Mouse (Mus musculus): ENCODE results near the gene Rrnad1.

Gene Rrnad1

DNA sequence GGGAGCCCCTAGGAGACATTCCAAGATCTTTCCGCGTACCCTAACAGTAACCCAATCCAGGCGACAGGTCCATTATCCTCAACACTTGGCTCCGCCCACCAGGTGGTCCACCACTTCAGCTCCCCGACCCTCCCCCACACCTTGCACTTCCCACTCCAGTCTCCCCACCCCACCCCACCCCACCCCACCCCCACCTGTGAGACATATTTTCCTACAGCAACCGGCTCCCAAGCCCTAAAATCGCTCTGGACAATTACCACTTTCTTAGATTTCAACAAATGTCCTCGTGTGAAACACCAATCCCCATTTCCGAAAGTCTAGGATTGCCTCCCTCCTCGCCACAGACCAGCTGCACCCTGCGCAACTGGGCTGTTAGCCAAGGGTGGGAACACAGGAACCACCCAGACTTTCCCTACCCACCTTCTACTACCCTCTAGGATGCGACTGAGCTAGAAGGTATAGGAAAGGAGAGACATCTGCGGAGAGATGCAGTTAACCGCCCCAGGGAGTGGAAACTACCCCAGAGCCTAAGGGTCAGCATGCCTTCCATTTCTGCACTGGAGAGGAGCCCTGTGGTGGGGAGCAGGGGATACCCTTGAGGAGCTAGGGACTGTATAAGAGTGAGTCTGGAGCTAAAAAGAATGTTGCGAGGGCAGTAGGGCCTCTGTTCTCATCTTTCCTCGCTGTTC lies 18.9 kb upstream of the Rrnad1 start:
- no peak for DNase-seq (ENCODE audit: low spot score)

GRCm38 (mm10) chr3:87948378-87949265 lies 18.1 kb upstream of the Rrnad1 start, which contains the start of gene Crabp2:
Gene Crabp2 (plus strand): TSS chr3:87948666.
- DNase-seq (ENCODE audit: low spot score) = no peak

DNA sequence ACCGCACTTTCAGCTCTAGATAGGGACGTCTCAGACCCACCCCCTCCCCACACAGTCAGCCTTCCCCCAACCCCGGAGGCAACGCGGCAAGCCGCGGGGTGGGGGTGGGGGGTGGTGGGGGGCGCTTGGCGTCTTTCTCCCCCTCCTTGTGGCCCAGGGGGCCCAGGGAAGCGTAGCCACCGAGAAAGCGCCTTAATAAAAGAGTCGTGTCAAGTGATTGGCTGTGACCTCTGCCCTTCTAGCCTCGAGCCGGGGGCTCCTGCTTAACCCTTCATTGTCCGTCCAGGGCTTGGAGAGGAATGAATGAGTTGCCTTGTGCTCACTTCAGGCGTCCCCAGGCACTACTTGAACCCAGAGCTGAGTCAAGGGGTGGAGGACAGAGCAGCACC lies 17.3 kb upstream of the Rrnad1 start:
- no peak for DNase-seq (ENCODE audit: low spot score)

- no peak for DNase-seq (ENCODE audit: low spot score)
Observed at GRCm38 (mm10) chr3:87947056-87947810, 16.7 kb upstream of the Rrnad1 start.

DNA sequence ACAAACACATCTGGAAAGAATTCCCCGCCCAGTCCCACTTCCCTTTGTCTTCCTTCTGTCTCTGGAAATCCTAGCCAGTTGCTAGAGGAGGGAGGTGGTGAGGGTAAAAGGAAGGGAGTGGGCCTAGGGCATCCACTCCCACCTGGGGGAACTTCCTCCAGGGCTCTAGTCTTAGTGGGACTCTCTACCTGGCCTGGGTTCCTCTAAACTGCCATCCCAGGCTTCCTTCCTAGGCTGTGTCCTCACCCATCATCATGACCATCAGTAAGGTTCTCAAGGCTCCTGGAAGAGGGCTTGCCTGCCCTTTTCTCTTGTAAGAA lies 16.0 kb upstream of the Rrnad1 start:
- DNase-seq (ENCODE audit: low spot score) = no peak

- DNase-seq (ENCODE audit: low spot score) = no peak
Observed at GRCm38 (mm10) chr3:87945781-87946540, 15.4 kb upstream of the Rrnad1 start.

DNA sequence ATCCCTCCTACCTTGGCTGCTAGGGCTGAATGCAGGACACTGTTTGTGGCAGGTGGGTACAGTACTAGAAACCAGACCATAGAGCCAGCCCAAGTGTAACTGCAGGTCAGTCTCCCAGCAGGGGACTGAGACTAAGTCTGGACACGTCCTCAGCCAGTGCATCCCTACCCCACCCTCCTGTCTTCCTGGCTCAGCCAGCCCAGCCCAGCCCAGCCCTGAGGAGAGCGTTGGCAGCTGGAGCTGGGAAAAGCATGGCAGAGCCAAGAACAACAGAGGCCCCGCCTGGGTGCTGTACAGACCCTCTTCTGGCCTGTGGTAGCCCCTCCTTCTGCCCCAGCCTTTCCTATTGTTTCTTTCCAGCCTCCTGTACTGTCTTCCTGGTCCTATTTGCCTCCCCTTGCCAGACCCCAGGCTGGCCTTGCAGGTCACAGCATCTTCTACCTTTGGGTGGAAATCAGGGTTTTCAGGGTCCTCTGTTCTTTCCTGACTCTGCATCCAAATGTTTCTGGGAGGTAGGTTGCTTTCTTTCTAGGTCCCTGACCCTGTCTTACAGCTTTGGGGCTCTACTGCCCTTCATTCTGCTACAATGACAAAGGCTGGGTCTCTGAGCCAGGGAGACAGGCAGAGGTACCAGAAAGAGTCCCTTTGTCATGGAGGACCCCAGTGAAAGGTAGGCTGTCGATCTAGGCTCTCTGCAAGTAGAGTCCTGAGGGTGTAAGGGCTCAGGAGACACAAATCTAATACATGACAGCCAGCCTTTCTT lies 14.5 kb upstream of the Rrnad1 start:
- DNase-seq (ENCODE audit: low spot score) = no peak

DNA sequence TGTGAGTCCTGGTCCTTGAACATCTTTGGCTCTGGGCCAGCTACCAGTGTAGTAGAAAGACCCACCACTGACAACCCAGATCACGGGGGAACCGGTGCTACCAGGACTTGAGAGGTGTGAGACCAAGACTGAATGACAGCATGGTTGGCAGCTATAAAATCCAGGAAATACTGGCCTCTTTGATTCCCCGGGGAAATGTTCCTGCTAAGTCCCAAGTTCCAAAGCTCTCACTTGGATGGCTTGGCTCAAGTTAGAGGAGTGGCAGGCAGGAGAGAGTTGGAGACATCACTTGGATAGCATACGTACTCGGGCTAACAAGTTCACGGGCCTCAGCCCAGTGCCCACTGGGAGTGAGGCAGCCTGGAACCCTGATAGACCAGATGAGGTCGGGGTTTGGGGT lies 13.1 kb upstream of the Rrnad1 start:
- DNase-seq (ENCODE audit: low spot score) = no peak

- no peak for DNase-seq (ENCODE audit: low spot score)
Observed at GRCm38 (mm10) chr3:87942471-87942870, 12.0 kb upstream of the Rrnad1 start.

DNA sequence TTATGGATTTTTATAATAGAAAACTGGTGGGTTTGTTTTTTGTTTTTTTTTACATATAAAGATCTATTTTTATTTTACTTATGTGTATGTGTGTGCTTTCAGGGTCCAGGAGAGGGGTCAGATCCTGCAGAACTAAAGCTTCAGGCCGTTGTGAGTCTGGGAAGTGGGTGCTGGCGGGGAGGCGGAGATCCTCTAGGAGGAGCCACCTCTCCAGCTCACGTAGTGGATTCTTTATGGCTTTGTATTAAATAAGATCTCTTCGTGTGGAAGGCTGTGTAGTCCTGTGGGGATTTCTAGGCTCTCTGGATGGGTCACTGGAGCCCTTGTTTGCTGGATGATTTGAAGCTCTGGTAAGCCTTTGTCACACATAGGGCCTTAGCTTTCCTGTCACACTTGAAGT lies 10.1 kb upstream of the Rrnad1 start:
- no peak for DNase-seq (ENCODE audit: low spot score)

DNA sequence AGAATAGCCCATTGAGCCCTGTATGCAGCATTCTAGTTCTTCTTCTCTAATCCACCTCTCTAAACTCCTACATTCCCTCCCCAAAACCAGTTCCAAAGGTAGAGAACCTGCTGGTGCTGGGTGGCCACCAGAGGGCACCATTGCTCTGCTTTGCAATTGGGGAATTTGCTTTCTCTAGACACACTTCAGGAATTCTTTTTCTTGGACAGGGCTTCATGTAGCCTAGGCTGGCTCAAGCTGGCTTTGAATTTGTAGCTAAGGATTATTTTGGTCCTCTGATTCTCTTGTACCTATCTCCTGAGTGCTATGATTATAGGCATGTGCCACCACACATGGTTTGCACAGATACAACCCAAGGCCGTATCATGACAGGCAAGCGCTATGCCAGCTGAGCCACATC lies 5.3 kb upstream of the Rrnad1 start:
- DNase-seq (ENCODE audit: low spot score) = peak; percentile 48

GRCm38 (mm10) chr3:87935201-87935600 lies 4.7 kb upstream of the Rrnad1 start:
- DNase-seq (ENCODE audit: low spot score) = no peak

GRCm38 (mm10) chr3:87934501-87934900 lies 4.0 kb upstream of the Rrnad1 start:
- no peak for DNase-seq (ENCODE audit: low spot score)

- no peak for DNase-seq (ENCODE audit: low spot score)
Observed at GRCm38 (mm10) chr3:87934026-87934425, 3.5 kb upstream of the Rrnad1 start.

- DNase-seq (ENCODE audit: low spot score) = no peak
Observed at GRCm38 (mm10) chr3:87929341-87930077, 1.0 kb downstream of the Rrnad1 start.

DNA sequence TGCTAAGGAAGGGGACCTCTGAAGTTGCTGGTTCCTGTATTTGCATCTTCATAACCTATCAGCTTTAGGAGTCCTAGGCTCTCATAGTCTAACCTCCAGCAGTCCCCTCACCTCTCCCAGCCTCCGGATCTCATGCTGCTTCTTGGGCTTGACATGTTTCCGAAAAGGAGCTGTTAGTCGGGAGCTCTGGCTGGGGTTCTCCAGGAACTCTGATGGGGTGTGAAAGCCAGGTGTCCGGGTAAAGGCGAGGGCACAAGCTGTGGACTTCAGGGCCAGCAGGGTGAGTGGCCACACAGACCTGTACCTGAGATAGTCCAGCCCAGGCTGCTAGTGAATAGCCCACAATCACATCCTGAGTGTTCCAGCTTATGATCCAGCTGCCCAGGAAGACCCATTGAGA lies 3.1 kb downstream of the Rrnad1 start:
- no peak for DNase-seq (ENCODE audit: low spot score)

- DNase-seq (ENCODE audit: low spot score) = no peak
Observed at GRCm38 (mm10) chr3:87924996-87925395, 5.5 kb downstream of the Rrnad1 start.

DNA sequence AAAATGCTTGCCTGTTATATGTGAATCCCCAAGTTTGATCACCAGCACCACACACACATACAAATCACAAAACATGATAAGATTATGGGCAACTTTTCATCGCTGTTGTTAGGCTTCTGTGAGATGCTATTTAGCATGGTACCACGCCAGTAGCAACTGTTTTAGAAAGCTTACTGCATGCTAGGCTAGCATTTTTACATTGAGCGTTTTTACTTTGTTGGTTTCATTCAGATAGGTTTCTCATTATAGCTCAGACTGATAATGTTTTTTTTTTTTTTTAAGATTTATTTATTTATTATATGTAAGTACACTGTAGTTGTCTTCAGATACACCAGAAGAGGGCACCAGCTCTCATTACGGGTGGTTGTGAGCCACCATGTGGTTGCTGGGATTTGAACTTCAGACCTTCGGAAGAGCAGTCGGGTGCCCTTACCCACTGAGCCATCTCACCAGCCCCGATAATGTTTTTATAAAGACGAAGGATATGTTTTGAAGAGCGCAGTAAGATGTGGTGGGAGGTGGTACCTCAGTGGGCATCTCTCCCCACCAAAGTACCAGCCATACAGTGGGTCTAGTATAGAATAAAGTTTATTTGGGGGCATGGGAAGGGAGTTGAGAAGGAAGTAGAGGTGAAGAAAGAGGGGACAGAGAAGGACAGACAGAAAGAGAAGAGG lies 10.1 kb downstream of the Rrnad1 start:
- no peak for DNase-seq (ENCODE audit: low spot score)

DNA sequence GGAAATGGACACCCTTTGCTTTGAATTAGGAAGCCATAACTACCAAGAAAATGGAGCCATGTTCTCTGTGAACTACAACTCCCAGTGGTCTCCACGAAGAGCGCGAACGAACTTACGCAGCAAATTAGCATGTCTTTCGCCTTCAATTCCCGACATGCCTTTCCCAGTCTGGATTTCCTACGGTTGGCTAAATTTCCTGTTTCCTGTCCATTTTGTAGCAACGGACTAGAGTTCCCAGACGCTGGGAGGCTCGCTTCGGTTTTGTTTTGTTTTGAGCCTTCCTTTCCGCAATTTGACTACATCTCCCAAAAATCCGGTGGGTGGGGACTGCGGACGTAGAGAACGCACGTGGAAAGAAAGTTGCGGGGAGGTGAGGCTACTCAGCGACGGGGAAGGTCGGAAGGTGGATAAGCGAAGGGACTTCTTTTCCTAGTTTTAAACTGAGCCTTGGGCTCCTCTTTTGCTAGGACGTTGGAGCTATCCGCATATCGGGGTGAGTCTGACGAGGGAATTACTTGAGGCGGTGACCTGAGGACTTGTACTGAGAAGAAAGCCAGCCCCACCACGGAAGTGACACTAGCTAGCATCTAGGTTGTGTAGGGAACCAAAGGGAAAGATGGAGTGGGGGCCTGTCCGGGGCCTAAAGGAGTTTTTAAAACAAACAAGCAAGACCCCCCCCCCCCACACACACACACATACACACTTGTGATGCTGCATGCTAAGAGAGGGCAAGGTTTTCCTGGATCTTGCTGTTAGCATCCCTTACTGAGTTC lies 11.0 kb downstream of the Rrnad1 start, which contains the start of gene Mrpl24:
Gene Mrpl24 (plus strand): TSS at position 171 of the 773 bp plus-strand sequence.
- DNase-seq (ENCODE audit: low spot score) = peak; percentile 76

Measured in T-cell, adult 2 months (primary cell).